Mouse (Mus musculus) midbrain, embryonic 12.5 days (tissue): ENCODE data around the gene Fam81b. TPM values are rescaled to one million over a fixed set of nuclear protein-coding genes. Genes with fewer than 3 reads are reported as not detected.

ENCODE experiments used
- ATAC-seq: fragments of 200-750 bp; cut with Nextera tagmentation; 2 replicates; pipeline ENCODE4 v1.8.0; 2017; ENCODE audit warnings: low read depth, moderate TSS enrichment, moderate library complexity; ENCODE audit not compliant: low FRiP score
- H3K27ac ChIP-seq: fragments of 300-500 bp; sonication (generic); replicated peaks from 2 replicates; pipeline ENCODE4 v1.5.1; 2016; ENCODE audit warnings: mild to moderate bottlenecking
- H3K27me3 ChIP-seq: fragments of 300-500 bp; sonication (generic); 2 replicates; pipeline ENCODE4 v1.6.1; 2016; ENCODE audit warnings: mild to moderate bottlenecking
- H3K36me3 ChIP-seq: fragments of 300-500 bp; sonication (generic); 2 replicates; pipeline ENCODE4 v1.6.1; 2016
- H3K4me1 ChIP-seq: fragments of 300-500 bp; sonication (generic); 2 replicates; pipeline ENCODE4 v1.6.1; 2016
- H3K4me2 ChIP-seq: fragments of 300-500 bp; sonication (generic); replicated peaks from 2 replicates; pipeline ENCODE4 v1.6.1; 2016; ENCODE audit warnings: mild to moderate bottlenecking, moderate library complexity
- H3K4me3 ChIP-seq: fragments of 300-500 bp; sonication (generic); 2 replicates; pipeline ENCODE4 v1.5.1; 2016; ENCODE audit warnings: mild to moderate bottlenecking
- H3K9ac ChIP-seq: fragments of 300-500 bp; sonication (generic); replicated peaks from 2 replicates; pipeline ENCODE4 v1.6.1; 2016; ENCODE audit warnings: mild to moderate bottlenecking, moderate library complexity
- H3K9me3 ChIP-seq: fragments of 300-500 bp; sonication (generic); 2 replicates; pipeline ENCODE4 v1.6.1; 2016; ENCODE audit warnings: mild to moderate bottlenecking
- WGBS: fragments of 180-500 bp; shearing (Covaris S2); methylation state at CpG from one replicate; pipeline ENCODE4 v1.1.7; 2016; 5-methylcytosine and 5-hydroxymethylcytosine counted together
- polyA plus RNA-seq: library from polyadenylated mRNA; unstranded; fragments of >200 nt; fragmentation: Nextera tagmentation; extraction: Ambion mirVana; gene quantifications from 2 replicates; pipeline ENCODE4 v1.2.1, GENCODE M21; 2016

Gene Fam81b
- polyA plus RNA-seq, 1 experiment from 2014 or later, result not detected

DNA sequence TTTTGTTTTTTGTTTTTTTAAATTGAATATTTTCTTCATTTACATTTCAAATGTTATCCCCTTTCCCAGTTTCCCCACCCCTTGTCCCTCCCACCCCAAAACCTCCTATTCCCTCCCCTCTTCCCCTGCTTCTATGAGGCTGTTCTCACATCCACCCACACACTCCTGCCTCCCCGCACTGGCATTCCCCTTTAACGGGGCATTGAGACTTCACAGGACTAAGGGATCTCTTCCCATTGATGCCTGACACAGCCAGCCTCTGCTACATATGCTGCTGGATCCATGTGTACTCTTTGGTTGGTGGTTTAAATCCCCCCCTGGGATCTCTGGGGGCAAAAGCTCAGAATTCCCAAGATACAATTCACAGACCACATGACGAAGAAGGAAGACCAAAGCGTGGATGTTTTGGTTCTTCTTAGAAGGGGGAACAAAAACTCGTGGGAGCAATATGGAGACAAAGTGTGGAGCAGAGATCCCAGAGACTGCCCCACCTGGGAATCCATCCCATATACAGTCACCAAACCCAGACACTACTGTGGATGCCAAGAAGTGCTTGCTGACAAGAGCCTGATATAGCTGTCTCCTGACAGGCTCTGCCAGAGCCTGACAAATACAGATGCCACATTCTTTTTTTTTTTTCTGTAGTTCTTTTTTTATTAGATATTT lies 40.4 kb downstream of the Fam81b start:
- H3K4me2 ChIP-seq, result no peak overlapping the region
- no peak overlapping the region for H3K9ac ChIP-seq
- no peaks in the 10 kb centered on the region for H3K9me3 ChIP-seq
- no peak overlapping the region for H3K27ac ChIP-seq
- no peaks in the 10 kb centered on the region for H3K36me3 ChIP-seq
- WGBS, result 76% methylated on average over 5 of the region's 5 CpGs
- no peaks in the 10 kb centered on the region for H3K4me1 ChIP-seq
- no peak for ATAC-seq
- H3K27me3 ChIP-seq, result no peaks in the 10 kb centered on the region
- H3K4me3 ChIP-seq, result no peak overlapping the region

DNA sequence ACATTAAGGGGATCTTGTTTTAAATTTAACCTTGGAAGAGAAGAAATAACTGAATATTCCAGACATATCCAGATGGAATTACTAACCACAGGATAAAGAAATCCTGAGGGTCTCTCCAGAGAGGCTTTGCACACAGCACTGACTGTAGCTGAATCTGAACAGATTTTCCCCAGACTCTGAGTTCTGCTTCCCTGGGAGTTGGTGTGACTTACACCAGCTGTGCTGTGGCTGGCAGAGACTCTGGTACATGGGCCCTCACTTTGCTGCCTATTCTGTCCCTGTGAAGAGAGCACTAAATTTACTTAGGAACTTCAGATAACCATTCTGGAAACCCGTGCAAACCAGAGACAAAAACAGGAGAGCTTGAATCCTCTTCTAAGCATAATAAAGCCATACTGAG lies 46.1 kb downstream of the Fam81b start:
- no peak for ATAC-seq
- Histone ChIP-seq H3K4me3 (no peak overlapping the region), H3K27ac (no peak overlapping the region), H3K36me3 (no peaks in the 10 kb centered on the region), H3K27me3 (no peaks in the 10 kb centered on the region), H3K9me3 (no peaks in the 10 kb centered on the region), H3K9ac (no peak overlapping the region), H3K4me2 (no peak overlapping the region), H3K4me1 (no peaks in the 10 kb centered on the region)
- WGBS, result 69% methylated on average over 1 of the region's 1 CpGs

DNA sequence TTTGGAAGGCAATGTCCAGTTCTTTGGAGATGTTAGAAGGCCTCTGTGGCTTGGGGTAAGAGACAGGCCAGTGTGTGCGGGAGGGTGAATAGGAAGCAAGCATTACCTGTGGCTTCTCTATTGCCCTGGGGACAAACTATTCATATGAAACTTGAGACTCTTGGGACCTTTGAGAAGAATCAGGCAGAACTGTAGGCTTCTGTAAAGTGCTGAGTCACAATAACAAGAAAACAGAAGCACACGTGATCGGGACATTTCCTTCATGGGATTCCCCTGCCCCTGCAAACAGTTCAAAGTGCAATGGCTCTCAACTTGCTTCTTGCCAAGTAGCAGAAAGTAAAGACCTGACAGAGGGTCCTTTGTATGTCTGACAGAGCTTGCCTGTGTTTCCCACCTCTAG lies 48.5 kb downstream of the Fam81b start:
- Histone ChIP-seq H3K9ac (no peak overlapping the region), H3K4me2 (no peak overlapping the region), H3K36me3 (no peaks in the 10 kb centered on the region), H3K27ac (no peak overlapping the region), H3K4me1 (no peaks in the 10 kb centered on the region), H3K9me3 (no peaks in the 10 kb centered on the region), H3K27me3 (no peaks in the 10 kb centered on the region), H3K4me3 (no peak overlapping the region)
- ATAC-seq, result no peak
- 86% methylated on average over 3 of the region's 3 CpGs for WGBS

DNA sequence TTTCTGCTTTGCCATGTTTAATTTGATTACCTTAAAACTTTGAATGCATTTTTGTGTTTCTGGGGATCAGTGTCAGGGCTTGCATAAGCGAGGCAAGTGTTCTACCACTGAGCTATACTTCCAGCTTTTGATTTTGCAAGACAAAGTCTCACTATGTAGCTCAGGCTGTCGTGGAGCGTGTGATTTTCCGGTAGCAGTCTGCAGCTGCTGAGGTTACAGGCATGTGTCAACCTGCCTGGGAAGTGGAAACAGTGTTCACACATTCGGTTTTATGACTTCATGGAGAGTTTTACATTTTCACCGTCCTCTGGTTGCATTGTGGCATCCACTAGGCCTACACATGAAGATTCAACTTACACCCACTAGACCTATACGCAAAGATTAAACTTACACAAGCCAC lies 54.8 kb downstream of the Fam81b start:
- ATAC-seq, result no peak
- no peaks in the 10 kb centered on the region for H3K9me3 ChIP-seq
- no peaks in the 10 kb centered on the region for H3K4me1 ChIP-seq
- no peak overlapping the region for H3K27ac ChIP-seq
- no peaks in the 10 kb centered on the region for H3K27me3 ChIP-seq
- WGBS, result 68% methylated on average over 7 of the region's 7 CpGs
- no peak overlapping the region for H3K9ac ChIP-seq
- H3K36me3 ChIP-seq, result no peaks in the 10 kb centered on the region
- H3K4me3 ChIP-seq, result no peak overlapping the region
- H3K4me2 ChIP-seq, result no peak overlapping the region

DNA sequence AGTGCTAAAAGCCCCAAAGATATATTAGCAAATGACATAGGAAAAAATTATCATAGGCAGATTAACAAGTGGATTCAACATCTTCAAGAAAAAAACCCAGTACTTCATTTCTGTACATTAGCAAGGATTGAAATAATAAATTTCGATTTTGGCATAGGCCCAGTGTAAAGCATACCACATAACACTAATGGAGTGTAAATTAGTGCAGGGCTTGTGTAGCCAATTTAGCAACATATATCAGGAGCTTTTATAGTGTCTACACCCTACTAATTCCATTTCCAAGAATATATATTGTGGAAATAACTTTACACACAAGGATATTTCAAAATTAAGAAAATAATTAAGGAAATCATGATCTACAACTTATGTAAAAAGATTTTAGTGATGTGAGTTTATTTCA lies 55.8 kb downstream of the Fam81b start:
- Histone ChIP-seq H3K27me3 (no peaks in the 10 kb centered on the region), H3K36me3 (no peaks in the 10 kb centered on the region), H3K9ac (no peak overlapping the region), H3K4me2 (no peak overlapping the region), H3K9me3 (no peaks in the 10 kb centered on the region), H3K4me3 (no peak overlapping the region), H3K4me1 (no peaks in the 10 kb centered on the region), H3K27ac (no peak overlapping the region)
- 75% methylated on average over 1 of the region's 1 CpGs for WGBS
- ATAC-seq, result no peak

DNA sequence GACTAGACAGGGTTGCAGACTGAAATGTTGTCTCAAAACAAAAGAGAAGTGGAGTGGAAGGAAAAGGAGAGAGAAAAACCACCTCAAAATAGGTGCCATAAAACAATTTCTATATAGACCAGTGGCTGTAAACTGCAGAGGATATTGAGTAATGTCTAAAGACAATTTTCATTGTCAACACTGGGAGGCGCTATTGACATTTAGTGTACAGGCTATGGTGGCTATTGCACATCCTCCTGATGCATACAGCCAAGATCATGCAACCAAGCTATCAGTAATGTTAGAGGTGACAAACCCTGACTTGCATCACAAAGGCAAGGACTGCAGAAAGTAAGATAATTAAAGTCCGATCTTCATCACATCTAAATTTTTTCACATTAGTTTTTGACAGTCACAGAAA lies 89.5 kb downstream of the Fam81b start:
- Histone ChIP-seq H3K27me3 (no peaks in the 10 kb centered on the region), H3K4me2 (no peak overlapping the region), H3K36me3 (no peaks in the 10 kb centered on the region), H3K4me3 (no peak overlapping the region), H3K27ac (no peak overlapping the region), H3K9ac (no peak overlapping the region), H3K9me3 (no peaks in the 10 kb centered on the region), H3K4me1 (no peaks in the 10 kb centered on the region)
- WGBS, result 57% methylated on average over 2 of the region's 2 CpGs
- ATAC-seq, result peak; percentile 69; the same call in 1 of the 2 replicates

DNA sequence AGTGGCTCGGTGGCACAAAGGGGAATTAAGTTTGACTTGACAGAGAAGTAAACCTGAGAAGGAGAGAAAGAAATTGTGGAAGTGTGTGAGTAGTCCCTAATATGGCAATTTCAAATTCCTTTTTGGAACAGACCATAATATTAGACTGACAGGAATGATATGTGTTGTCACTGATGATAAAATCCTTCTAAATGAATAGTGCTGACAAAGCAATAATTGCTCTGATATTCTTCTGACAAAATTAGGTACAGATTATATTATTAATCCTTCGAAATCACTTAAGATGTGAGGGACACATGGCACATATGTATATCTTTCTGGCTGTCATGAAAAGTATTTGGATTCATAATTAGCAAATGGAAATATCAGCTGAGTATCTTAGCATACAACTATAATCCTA lies 89.9 kb downstream of the Fam81b start:
- no peaks in the 10 kb centered on the region for H3K9me3 ChIP-seq
- no peak overlapping the region for H3K4me2 ChIP-seq
- H3K27me3 ChIP-seq, result no peaks in the 10 kb centered on the region
- H3K36me3 ChIP-seq, result no peaks in the 10 kb centered on the region
- no peak overlapping the region for H3K27ac ChIP-seq
- H3K4me3 ChIP-seq, result no peak overlapping the region
- H3K9ac ChIP-seq, result no peak overlapping the region
- no peaks in the 10 kb centered on the region for H3K4me1 ChIP-seq
- WGBS, result 78% methylated on average over 2 of the region's 2 CpGs
- no peak for ATAC-seq

DNA sequence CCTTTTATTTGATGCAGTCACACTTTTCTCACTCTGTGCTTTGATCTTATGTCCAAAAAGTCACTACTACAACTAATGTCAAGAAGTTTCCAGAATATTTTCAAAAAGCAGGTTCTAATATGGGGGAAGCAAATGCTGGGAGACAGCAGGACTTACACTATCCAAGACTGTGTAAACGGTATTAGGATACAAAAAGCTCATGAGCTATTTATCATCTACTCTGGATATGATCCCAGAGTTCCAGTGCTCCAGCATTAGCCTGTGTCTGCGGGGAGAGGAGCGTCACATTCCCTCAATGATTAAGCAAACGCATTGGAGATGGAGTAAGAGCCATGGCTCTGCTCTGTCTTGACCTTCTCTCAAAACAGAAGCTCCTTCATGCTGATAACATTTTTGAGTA lies 104.9 kb downstream of the Fam81b start:
- 91% methylated on average over 4 of the region's 4 CpGs for WGBS
- Histone ChIP-seq H3K4me2 (no peak overlapping the region), H3K9me3 (no peaks in the 10 kb centered on the region), H3K9ac (no peak overlapping the region), H3K4me1 (no peaks in the 10 kb centered on the region), H3K4me3 (no peak overlapping the region), H3K36me3 (no peaks in the 10 kb centered on the region), H3K27ac (no peak overlapping the region), H3K27me3 (no peaks in the 10 kb centered on the region)
- ATAC-seq, result no peak

DNA sequence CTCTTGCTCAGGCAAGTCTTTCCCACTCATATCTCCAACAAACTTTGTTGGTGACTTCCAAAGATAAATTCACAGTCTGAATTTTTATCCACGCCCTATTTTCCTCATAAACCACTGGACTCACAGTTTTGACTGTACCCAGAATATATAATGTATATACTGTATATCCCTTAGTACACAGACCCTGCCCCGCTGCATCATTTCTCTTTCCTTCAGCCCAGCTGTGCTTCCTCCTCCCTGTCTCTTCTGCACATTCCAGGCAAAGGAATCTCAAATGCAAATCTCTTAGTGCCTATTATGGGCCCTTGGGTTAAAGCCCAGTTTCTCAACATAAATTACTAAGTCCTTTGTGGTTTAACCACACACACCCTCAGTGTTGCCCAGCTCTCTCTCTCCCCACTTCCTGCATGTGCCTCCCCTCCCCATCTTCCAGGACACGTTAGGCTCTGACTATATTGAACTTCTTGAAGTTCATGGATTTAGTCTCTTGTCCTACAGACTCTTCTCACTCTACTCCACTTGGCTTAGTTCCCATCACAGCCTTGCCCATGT lies 107.5 kb downstream of the Fam81b start:
- Histone ChIP-seq H3K9me3 (no peaks in the 10 kb centered on the region), H3K4me3 (no peak overlapping the region), H3K27ac (no peak overlapping the region), H3K36me3 (no peaks in the 10 kb centered on the region), H3K27me3 (no peaks in the 10 kb centered on the region), H3K4me1 (no peaks in the 10 kb centered on the region), H3K9ac (no peak overlapping the region), H3K4me2 (no peak overlapping the region)
- no peak for ATAC-seq
- 81% methylated on average over 3 of the region's 3 CpGs for WGBS

DNA sequence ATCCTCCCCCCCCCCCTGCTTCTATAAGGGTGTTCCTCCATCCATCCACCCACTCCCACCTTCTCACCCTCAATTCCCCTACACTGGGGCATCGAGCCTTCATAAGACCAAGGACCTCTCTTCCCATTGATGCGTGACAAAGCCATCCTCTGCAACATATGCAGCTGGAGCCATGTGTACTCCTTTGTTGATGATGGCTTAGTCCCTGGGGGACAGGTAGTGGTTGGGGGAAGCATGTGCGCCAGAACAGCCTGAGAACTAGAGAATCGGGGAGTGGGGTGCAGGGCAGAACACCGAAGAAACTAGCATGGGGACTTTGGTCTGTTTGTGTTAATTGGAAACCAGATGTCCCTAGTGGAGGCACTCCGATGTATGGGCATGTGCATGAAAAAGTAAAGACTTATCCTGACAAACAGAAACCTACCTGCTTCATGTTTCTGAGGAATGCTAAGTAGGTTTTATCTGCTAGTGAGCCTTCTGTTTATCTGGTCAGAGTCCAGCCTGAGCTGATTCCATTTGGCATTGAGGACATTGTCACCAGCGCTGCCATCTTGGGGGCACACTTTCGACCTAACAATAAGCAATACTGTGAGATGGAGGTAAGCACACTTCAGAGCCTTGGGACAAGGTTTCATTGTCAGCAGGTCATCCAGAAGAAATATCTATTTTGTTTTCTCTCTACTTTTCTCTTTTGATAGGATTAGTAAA lies 109.3 kb downstream of the Fam81b start:
- Histone ChIP-seq H3K27me3 (no peaks in the 10 kb centered on the region), H3K36me3 (peaks cover 15% of the 10 kb centered on the region), H3K4me2 (no peak overlapping the region), H3K27ac (no peak overlapping the region), H3K9ac (no peak overlapping the region), H3K4me3 (no peak overlapping the region), H3K4me1 (no peaks in the 10 kb centered on the region), H3K9me3 (no peaks in the 10 kb centered on the region)
- peak; percentile 21; the same call in 1 of the 2 replicates for ATAC-seq
- 90% methylated on average over 8 of the region's 8 CpGs for WGBS

DNA sequence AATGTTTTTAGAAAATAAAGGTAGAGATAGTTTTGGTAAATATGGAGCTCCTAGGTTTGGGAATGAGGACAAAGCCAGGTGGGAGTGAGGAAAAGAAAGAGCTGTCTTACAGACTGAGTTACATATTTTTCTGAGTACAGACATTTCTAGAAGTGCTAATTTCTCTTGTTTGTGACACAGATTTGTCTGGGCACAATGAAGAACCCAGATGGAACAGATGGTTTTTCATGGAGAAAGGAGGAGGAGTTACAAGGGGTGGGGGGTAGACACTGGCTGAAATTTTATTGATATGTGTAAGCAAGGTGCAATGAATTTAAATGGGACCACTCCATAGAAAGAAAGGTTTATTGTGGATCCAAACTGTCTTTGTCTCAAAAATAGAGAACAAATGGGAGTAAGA lies 109.9 kb downstream of the Fam81b start:
- Histone ChIP-seq H3K4me3 (no peak overlapping the region), H3K4me2 (no peak overlapping the region), H3K27ac (no peak overlapping the region), H3K27me3 (no peaks in the 10 kb centered on the region), H3K4me1 (no peaks in the 10 kb centered on the region), H3K9me3 (no peaks in the 10 kb centered on the region), H3K36me3 (peaks cover 18% of the 10 kb centered on the region), H3K9ac (no peak overlapping the region)
- ATAC-seq, result no peak

DNA sequence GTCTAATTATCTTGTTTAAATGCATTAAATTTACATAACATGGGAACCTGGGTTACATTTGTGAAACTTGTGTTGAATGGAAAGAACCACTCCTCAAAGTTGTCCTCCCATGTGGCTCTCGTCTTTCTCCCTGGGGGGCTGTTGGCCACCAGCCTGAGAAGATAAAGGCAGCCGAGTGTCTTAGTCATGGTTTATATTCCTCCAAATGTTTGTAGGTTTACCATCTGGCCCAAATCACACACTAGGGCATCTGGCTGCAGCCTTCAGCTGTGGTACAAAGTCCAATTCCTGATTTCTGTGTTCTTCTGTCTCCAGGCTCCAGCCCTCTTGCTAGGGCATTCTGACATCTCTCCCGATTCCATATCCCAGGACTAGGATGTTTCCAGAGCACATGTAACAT lies 114.6 kb downstream of the Fam81b start:
- peaks cover 27% of the 10 kb centered on the region for H3K36me3 ChIP-seq

More for the DNA sequence above, 114.6 kb downstream of the Fam81b start:
- H3K9ac ChIP-seq, result no peak overlapping the region
- H3K4me2 ChIP-seq, result no peak overlapping the region
- ATAC-seq, result no peak
- H3K4me3 ChIP-seq, result no peak overlapping the region
- no peaks in the 10 kb centered on the region for H3K27me3 ChIP-seq
- H3K27ac ChIP-seq, result no peak overlapping the region
- H3K9me3 ChIP-seq, result no peaks in the 10 kb centered on the region
- H3K4me1 ChIP-seq, result no peaks in the 10 kb centered on the region
- WGBS, result 87% methylated on average over 3 of the region's 3 CpGs
